Mouse (Mus musculus) liver (tissue): ENCODE data around the gene Ttc23.

Experiments used
- DNase-seq: peaks from one replicate; pipeline ENCODE4 v3.0.0-alpha.2; 2020; ENCODE audit warnings: mixed read lengths

Ttc23 gene

DNA sequence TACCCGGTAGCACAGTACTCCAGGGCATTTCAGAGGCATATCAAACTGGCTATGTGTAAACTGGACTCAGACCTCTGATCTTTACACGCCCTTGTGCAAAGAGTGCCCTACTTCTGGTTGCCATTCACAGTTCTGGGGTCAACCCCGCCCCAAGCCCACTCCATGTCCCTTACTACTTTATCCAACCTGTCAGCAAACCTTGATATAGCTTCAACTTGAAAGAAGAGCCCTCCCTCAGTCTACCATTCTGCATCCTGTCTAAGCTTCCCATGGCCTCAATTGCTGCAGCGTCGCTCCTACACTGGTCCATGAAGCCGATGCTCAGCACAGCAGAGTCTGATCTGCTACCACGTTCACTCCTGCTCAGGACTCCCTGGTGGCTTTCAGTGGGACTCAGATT, 108.2 kb downstream of the Ttc23 start:
- no peak for DNase-seq

GRCm38 (mm10) chr7:67756636-67757035, 109.4 kb downstream of the Ttc23 start:
- no peak for DNase-seq

GRCm38 (mm10) chr7:67758506-67758857, 111.3 kb downstream of the Ttc23 start:
- DNase-seq, result no peak

DNA sequence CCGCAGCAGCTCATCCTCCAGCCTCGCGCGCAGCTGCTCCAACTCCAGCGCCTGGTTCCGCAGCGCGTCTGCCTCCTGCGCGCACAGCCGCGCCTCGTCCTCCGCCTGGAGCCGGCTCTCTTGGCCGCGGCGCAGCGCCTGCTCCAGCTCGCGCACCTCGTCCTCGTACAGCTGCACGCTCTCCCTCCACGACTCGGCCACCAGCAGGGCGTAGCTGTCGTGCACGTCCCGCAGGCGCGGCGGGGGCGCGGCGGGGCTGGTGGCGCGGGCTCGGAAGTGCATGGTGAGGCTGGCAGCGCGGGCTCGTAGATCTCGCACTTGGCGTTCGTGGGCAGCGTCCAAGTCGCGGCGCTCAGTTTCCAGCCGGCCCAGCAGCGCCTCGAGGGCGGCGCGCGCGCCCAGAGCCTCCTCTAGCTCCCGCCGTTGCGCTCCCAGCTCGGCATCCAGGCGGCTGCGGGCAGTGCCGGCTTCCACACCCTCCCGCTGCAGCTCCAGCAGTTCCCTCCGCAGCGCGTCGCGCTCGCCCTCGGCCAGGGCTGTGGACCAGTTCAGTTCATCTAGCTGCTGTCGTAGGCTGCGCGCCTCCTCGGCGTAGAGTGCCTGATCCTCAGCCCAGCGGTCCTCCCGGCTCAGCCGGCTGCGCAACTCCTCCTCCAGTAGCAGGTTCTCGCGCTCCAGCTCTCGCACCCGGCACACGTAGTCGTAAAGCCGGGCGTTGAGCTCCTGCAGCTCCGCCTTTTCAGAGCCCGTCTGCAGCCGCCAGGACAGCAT, 111.8 kb downstream of the Ttc23 start:
- peak; percentile 16 for DNase-seq

GRCm38 (mm10) chr7:67759629-67759995, 112.4 kb downstream of the Ttc23 start, which contains the start of gene Synm:
Gene Synm (minus strand): TSS chr7:67759742.
- DNase-seq, result peak; percentile 80

DNA sequence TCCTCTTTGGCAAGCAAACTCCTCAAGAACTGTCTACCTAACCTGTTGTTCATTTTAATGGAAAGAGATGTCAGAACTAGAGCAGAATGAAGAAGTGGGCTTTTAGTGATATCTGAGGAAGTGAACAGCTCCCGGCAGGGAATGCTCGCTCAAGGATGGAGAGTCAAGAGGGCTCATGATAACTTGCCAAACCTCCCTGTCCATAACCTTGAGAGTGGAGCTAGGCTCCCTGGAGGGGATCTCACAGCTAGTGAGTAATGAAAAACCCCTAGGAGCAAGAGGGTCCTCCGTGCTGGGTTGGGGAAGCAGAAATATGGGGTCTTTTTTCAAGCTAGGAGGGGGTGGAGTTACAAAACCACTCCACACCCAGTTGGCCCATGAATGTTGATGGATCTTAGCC, 116.4 kb downstream of the Ttc23 start:
- DNase-seq, result no peak

- DNase-seq, result no peak
These were observed 120.9 kb downstream of the Ttc23 start for GRCm38 (mm10) chr7:67768125-67768524.

GRCm38 (mm10) chr7:67769487-67769886, 122.3 kb downstream of the Ttc23 start:
- DNase-seq, result no peak

- DNase-seq, result no peak
These were observed 125.0 kb downstream of the Ttc23 start for GRCm38 (mm10) chr7:67772231-67772630.

GRCm38 (mm10) chr7:67775623-67776022, 128.4 kb downstream of the Ttc23 start:
- DNase-seq, result no peak

DNA sequence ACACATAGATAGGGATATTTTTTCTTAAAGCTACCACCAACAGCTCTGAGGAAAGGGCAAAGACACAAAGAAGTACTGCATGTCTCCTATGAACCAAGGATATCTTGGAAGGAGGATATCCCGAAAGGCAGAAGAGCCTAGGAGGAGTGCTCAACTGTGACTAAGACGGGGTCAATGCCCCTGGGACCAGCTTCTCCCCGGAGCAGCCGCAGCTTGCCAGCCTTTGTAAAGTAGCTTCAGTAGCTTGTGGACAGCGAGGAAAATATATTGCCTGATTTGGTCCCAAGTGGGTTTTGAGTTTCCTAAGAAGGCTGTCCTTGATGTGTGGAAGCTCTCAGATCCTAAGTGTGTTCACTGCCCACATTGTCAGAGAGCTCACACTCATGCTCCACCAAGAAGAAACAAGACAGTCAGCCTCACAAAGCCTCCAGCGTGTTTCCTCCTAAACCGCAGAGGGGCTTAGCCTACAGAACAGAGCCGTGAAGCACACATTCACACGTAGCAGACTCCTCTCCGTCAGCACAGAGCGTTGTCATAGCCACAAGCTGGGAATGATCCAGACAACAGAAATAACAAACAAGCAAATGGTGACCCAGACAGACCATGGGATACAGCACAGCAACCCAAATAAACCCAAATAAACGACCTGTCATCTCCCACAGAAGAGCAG, 129.6 kb downstream of the Ttc23 start:
- DNase-seq, result no peak

GRCm38 (mm10) chr7:67787861-67788260, 140.7 kb downstream of the Ttc23 start:
- DNase-seq, result no peak

DNA sequence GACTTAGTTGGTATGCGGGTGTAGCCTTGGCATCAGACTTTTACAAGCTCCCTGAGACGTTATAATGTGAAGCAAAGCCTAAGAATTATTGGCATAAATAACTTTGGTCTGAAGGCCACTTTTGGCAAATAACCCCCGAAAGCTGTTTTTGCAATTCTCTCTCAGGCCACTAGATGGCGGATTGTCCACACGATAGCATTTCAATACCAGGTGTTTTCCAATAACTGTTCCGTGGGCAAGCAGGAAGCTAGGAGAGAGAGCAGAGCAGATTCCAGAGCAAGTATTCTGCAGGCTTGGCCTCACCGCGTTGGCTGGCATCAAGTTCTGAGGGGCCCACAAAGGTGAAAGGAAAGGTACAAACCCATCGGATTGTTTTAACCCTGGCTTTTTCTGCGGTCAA, 141.5 kb downstream of the Ttc23 start:
- DNase-seq, result peak; percentile 49

DNA sequence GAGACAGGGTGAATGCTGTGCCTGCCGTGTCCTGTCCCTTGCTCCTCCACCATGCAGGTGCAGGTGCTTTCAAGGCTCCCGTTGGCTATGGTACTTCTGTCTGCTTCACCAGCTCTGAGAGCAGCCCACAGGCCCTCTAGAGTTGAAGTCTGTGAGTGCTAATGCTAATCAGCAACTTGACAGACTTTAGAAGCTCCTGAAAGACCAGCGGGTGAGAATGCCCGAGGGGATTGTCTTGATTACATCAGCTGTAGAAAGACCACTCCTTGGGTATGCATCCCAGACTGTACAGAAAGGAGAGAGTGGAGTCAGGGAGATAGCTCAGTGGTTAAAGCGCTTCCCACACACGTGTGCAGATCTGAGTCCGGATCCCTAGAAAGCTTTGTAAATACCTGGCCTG, 144.0 kb downstream of the Ttc23 start:
- DNase-seq, result no peak

- DNase-seq, result no peak
These were observed 146.2 kb downstream of the Ttc23 start for GRCm38 (mm10) chr7:67793449-67793848.

DNA sequence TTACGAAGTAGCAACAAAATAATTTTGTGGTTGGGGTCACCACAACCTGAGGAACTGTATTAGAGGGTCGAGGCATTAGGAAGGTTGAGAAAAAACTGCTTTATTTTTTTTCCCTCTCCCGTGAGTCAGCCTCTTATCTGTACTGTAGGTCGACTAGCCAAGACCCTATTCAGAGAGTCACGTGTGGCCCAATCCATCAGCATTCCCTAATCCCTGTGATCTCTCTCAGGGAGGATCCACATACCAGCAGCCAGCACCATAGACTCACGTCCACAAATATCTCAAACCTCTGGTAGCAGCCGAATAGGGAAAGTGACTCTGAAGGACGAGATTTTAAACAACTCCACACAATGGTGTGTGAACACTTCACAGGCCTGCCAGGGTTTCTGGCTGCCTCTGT, 149.9 kb downstream of the Ttc23 start:
- no peak for DNase-seq

- DNase-seq, result no peak
These were observed 151.3 kb downstream of the Ttc23 start for GRCm38 (mm10) chr7:67798476-67798875.

- DNase-seq, result no peak
These were observed 153.3 kb downstream of the Ttc23 start for GRCm38 (mm10) chr7:67800547-67800946.

- no peak for DNase-seq
These were observed 153.8 kb downstream of the Ttc23 start for GRCm38 (mm10) chr7:67801022-67801421.

- peak; percentile 83 for DNase-seq
These were observed 156.0 kb downstream of the Ttc23 start for GRCm38 (mm10) chr7:67803015-67803856.

- DNase-seq, result no peak
These were observed 156.6 kb downstream of the Ttc23 start for GRCm38 (mm10) chr7:67803857-67804215.
